In genomic region chr5:103048011-103048410, GRCm38 (mm10) we compare ENCODE assay signal across 16 mouse cellular contexts.
"Had no signal": no experiment of that assay in that cellular context is flagged by ENCODE, and none has a peak within 500 bp of the region (broad histone marks: within the 10 kb centered on the region; RNA-seq: fewer than 3 reads in every experiment).

No protein-coding gene starts in this region.

- ATAC-seq: liver, embryonic 12.5 days; liver, postnatal 0 days; lung, postnatal 0 days; midbrain, embryonic 13.5 days; midbrain, embryonic 15.5 days; midbrain, embryonic 16.5 days had no signal

- DNase-seq: left cerebral cortex, postnatal 4 days; liver; liver, embryonic 13.5 days; liver, postnatal 0 days; lung, adult 2 months; lung, embryonic 14.5 days; lung, postnatal 10 days; lung, postnatal 14 days; lung, postnatal 36 days; lung, postnatal 4 days; midbrain, embryonic 14.5 days had no signal
